Mouse (Mus musculus) testis, adult 2 months (tissue): Measurements from ENCODE around the gene Tldc2.

ENCODE experiments used
- CTCF ChIP-seq: fragments of 200-500 bp; IDR thresholded peaks from 2 replicates; pipeline ENCODE4 v1.5.1; 2012; ENCODE audit warnings: low read depth, mild to moderate bottlenecking, inconsistent platforms, low read length, moderate library complexity; ENCODE audit not compliant: control insufficient read depth, insufficient read depth, insufficient replicate concordance
- POLR2A ChIP-seq: fragments of 200-500 bp; IDR thresholded peaks from 2 replicates; pipeline ENCODE4 v1.6.1; 2012; ENCODE audit warnings: low read depth, mild to moderate bottlenecking, inconsistent platforms, low read length, moderate library complexity; ENCODE audit not compliant: control insufficient read depth

GRCm38 (mm10) chr2:157116964-157117363 lies 30.1 kb downstream of the Tldc2 start:
- TF ChIP-seq POLR2A (no peak), CTCF (no peak)
